Mouse (Mus musculus) gastrocnemius, postnatal 4 days (tissue): Measurements from ENCODE around the gene Cavin2. TPM values are rescaled to one million over a fixed set of nuclear protein-coding genes. Genes with fewer than 3 reads are reported as not detected.

ENCODE experiments used
- DNase-seq, 2 experiments: peaks; one replicate each; pipeline ENCODE4 v3.0.0; 2021 to 2022; ENCODE audit warnings: low spot score in 2 of 2, mixed read lengths in 2 of 2
- total RNA-seq, 2 experiments: library from RNA; stranded (reverse); gene quantifications; 2 replicates each; pipeline ENCODE4 v1.2.3; 2021

Cavin2 gene
- total RNA-seq, 2 experiments from 2014 or later, result 111 to 114 TPM

- no peak for DNase-seq
Measured at GRCm38 (mm10) chr1:51300295-51300930, 11.5 kb downstream of the Cavin2 start.

GRCm38 (mm10) chr1:51307056-51307455 lies 18.1 kb downstream of the Cavin2 start:
- no peak for DNase-seq

- no peak for DNase-seq
Measured at GRCm38 (mm10) chr1:51315476-51315875, 26.6 kb downstream of the Cavin2 start.

- DNase-seq, result no peak
Measured at GRCm38 (mm10) chr1:51323506-51323905, 34.6 kb downstream of the Cavin2 start.

- no peak for DNase-seq
Measured at GRCm38 (mm10) chr1:51328541-51328940, 39.6 kb downstream of the Cavin2 start.

- DNase-seq, result no peak
Measured at GRCm38 (mm10) chr1:51332986-51333385, 44.1 kb downstream of the Cavin2 start.

- DNase-seq, result peak; percentile 71 to 84
Measured at GRCm38 (mm10) chr1:51333557-51334285, 44.8 kb downstream of the Cavin2 start.

GRCm38 (mm10) chr1:51334289-51334688 lies 45.4 kb downstream of the Cavin2 start:
- no peak for DNase-seq

- DNase-seq, result no peak
Measured at GRCm38 (mm10) chr1:51335081-51335480, 46.2 kb downstream of the Cavin2 start.

- DNase-seq, result no peak
Measured at GRCm38 (mm10) chr1:51344160-51344559, 55.2 kb downstream of the Cavin2 start.

- DNase-seq, result no peak
Measured at GRCm38 (mm10) chr1:51347596-51347995, 58.7 kb downstream of the Cavin2 start.

- no peak for DNase-seq
Measured at GRCm38 (mm10) chr1:51348631-51349030, 59.7 kb downstream of the Cavin2 start.

GRCm38 (mm10) chr1:51349291-51349967 lies 60.5 kb downstream of the Cavin2 start:
- DNase-seq, result no peak

Other genes with a start within 250 kb of the Cavin2 start
- gene Nabp1, start 189.3 kb downstream of the Cavin2 start, total RNA-seq, result 1 to 10 TPM; 7.9 to 8.2 TPM